Mouse (Mus musculus): Measurements from ENCODE around the gene Tubb4b.

The Tubb4b gene

GRCm38 (mm10) chr2:25223681-25224491 is 616 bp downstream of the Tubb4b start:
- DNase-seq: peak in 1 of 2 experiments; percentile 72

GRCm38 (mm10) chr2:25221331-25221772 is 3.1 kb downstream of the Tubb4b start:
- no peak for DNase-seq

- no peak for DNase-seq
Measured at GRCm38 (mm10) chr2:25218445-25218844, 6.1 kb downstream of the Tubb4b start, which contains the start of gene Fam166a. TSS of gene Fam166a (plus strand) at chr2:25218745.

- no peak for DNase-seq
Measured at GRCm38 (mm10) chr2:25217666-25218065, 6.8 kb downstream of the Tubb4b start.

- DNase-seq: no peak
Measured at GRCm38 (mm10) chr2:25214444-25214843, 10.1 kb downstream of the Tubb4b start, which contains the start of gene Stpg3. TSS of gene Stpg3 (minus strand) at chr2:25214637.

- no peak for DNase-seq
Measured at GRCm38 (mm10) chr2:25213266-25213865, 11.1 kb downstream of the Tubb4b start.

- DNase-seq: peak; percentile 87 to 89
Measured at GRCm38 (mm10) chr2:25211121-25211670, 13.3 kb downstream of the Tubb4b start, which contains the start of gene Nelfb. TSS of gene Nelfb (minus strand) at chr2:25211489.

- DNase-seq: peak in 1 of 2 experiments; percentile 29
Measured at GRCm38 (mm10) chr2:25210686-25211085, 13.8 kb downstream of the Tubb4b start.

- no peak for DNase-seq
Measured at GRCm38 (mm10) chr2:25207593-25207992, 16.9 kb downstream of the Tubb4b start.

- no peak for DNase-seq
Measured at GRCm38 (mm10) chr2:25203631-25204214, 20.8 kb downstream of the Tubb4b start.

- DNase-seq: no peak
Measured at GRCm38 (mm10) chr2:25200631-25201030, 23.9 kb downstream of the Tubb4b start.

- DNase-seq: no peak
Measured at GRCm38 (mm10) chr2:25197946-25198345, 26.6 kb downstream of the Tubb4b start.

GRCm38 (mm10) chr2:25197191-25197590 is 27.3 kb downstream of the Tubb4b start:
- no peak for DNase-seq

GRCm38 (mm10) chr2:25196172-25196954 is 28.1 kb downstream of the Tubb4b start, which contains the start of gene Tor4a:
TSS of gene Tor4a (minus strand) at chr2:25196886.
- peak in 1 of 2 experiments; percentile 6 for DNase-seq

GRCm38 (mm10) chr2:25195211-25196156 is 29.0 kb downstream of the Tubb4b start:
- DNase-seq: peak in 1 of 2 experiments; percentile 9

GRCm38 (mm10) chr2:25194486-25195171 is 29.9 kb downstream of the Tubb4b start:
- peak in 1 of 2 experiments; percentile 2 for DNase-seq

GRCm38 (mm10) chr2:25194006-25194405 is 30.5 kb downstream of the Tubb4b start:
- DNase-seq: no peak

- peak; percentile 87 to 89 for DNase-seq
Measured at GRCm38 (mm10) chr2:25193330-25193770, 31.2 kb downstream of the Tubb4b start.

GRCm38 (mm10) chr2:25187841-25188240 is 36.7 kb downstream of the Tubb4b start:
- no peak for DNase-seq

GRCm38 (mm10) chr2:25186575-25186930 is 37.9 kb downstream of the Tubb4b start:
- DNase-seq: no peak

Measured in cerebellum, postnatal 36 days (tissue).